Mouse (Mus musculus) embryonic fibroblast, embryonic 13.5 days (primary cell): ENCODE measurements around the gene Tsks.

Experiments used
- CTCF ChIP-seq: IDR thresholded peaks from 2 replicates; pipeline ENCODE4 v1.5.1; 2011; ENCODE audit warnings: mild to moderate bottlenecking, control low read depth, low read length, moderate library complexity, borderline replicate concordance; ENCODE audit not compliant: insufficient read depth
- POLR2A ChIP-seq: IDR thresholded peaks from 2 replicates; pipeline ENCODE4 v1.6.1; 2011; ENCODE audit warnings: low read depth, mild to moderate bottlenecking, control low read depth, low read length, moderate library complexity

GRCm38 (mm10) chr7:44900632-44901031 lies 42.4 kb upstream of the Tsks start:
- TF ChIP-seq CTCF, result no peak
- TF ChIP-seq POLR2A, result 0 out of 2 replicates have a peak, but pooled peaks have one; percentile 6
